ENCODE assay signal across 24 mouse cellular contexts in the genomic region with DNA sequence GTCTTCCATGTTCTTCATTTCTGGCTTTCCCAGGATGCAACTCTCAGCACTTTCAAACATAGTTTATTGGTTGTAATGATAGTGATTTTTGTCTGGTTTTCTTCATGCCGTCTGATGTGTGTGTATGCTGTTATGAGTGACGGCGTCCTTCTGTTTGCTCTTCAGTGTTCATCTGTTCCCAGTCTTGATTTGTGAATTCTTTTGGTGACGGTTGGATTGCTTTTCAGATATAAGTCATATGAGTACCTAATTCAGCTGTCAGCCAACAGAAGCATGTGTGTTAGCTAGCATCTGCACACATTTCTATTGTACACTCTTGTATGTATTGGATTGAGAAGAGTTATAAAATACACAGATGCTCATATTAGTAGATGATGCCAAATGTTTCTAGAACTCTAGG. TPM values are rescaled to one million over a fixed set of nuclear protein-coding genes. Genes with fewer than 3 reads are reported as not detected.
A peak's percentile ranks its signal among the peaks of the same experiment; 100 is the strongest.
DNase-seq lines count a peak whose midpoint lies in the region; ATAC-seq and TF ChIP-seq lines count a peak whose summit lies in the region.
"Had no signal": no experiment of that assay in that cellular context is flagged by ENCODE, and none has a peak within 500 bp of the region (broad histone marks: within the 10 kb centered on the region; RNA-seq: fewer than 3 reads in every experiment).

No protein-coding gene starts in this region.

- no peak overlapping the region for H3K4me3 ChIP-seq in forebrain, embryonic 14.5 days (ENCODE audit: low read depth, low read length)
- no peak overlapping the region for H3K4me3 ChIP-seq in forebrain, embryonic 10.5 days
- H3K4me3 ChIP-seq in layer of hippocampus, adult 2 months, result no peak overlapping the region
- H3K4me3 ChIP-seq: embryonic facial prominence, embryonic 10.5 days; embryonic facial prominence, embryonic 12.5 days; forebrain, embryonic 13.5 days had no signal

- no peaks in the 10 kb centered on the region for H3K4me1 ChIP-seq in forebrain, embryonic 14.5 days (ENCODE audit: control insufficient read depth, insufficient read depth, low read length)
- H3K4me1 ChIP-seq in forebrain, embryonic 10.5 days, result no peaks in the 10 kb centered on the region
- H3K4me1 ChIP-seq: embryonic facial prominence, embryonic 10.5 days; embryonic facial prominence, embryonic 12.5 days; forebrain, embryonic 13.5 days had no signal

- H3K27me3 ChIP-seq in forebrain, embryonic 14.5 days (replicated peaks; ENCODE audit: control insufficient read depth, insufficient read depth, low read length), result no peaks in the 10 kb centered on the region
- H3K27me3 ChIP-seq in forebrain, embryonic 10.5 days (ENCODE audit: poor library complexity, severe bottlenecking), result no peaks in the 10 kb centered on the region
- H3K27me3 ChIP-seq: CH12.LX; embryonic facial prominence, embryonic 12.5 days; forebrain, embryonic 13.5 days; Patski had no signal

- no peaks in the 10 kb centered on the region for H3K9me3 ChIP-seq in forebrain, embryonic 14.5 days (replicated peaks; ENCODE audit: control insufficient read depth, low read length)
- no peaks in the 10 kb centered on the region for H3K9me3 ChIP-seq in forebrain, embryonic 10.5 days
- H3K9me3 ChIP-seq: embryonic facial prominence, embryonic 10.5 days; embryonic facial prominence, embryonic 12.5 days; forebrain, embryonic 13.5 days; G1E had no signal

- peaks cover 85% of the 10 kb centered on the region for H3K36me3 ChIP-seq in forebrain, embryonic 14.5 days (ENCODE audit: control insufficient read depth, insufficient read depth, low read length)
- H3K36me3 ChIP-seq in forebrain, embryonic 10.5 days (replicated peaks), result peaks cover 100% of the 10 kb centered on the region

- no peak overlapping the region for H3K4me2 ChIP-seq in forebrain, embryonic 14.5 days (ENCODE audit: low read length)
- H3K4me2 ChIP-seq: embryonic facial prominence, embryonic 12.5 days; forebrain, embryonic 13.5 days had no signal

- no peak overlapping the region for H3K9ac ChIP-seq in forebrain, embryonic 14.5 days (ENCODE audit: low read length)
- H3K9ac ChIP-seq: embryonic facial prominence, embryonic 12.5 days; forebrain, embryonic 13.5 days had no signal

- H3K27ac ChIP-seq in forebrain, embryonic 14.5 days (ENCODE audit: low read depth, low read length), result no peak overlapping the region
- H3K27ac ChIP-seq in forebrain, embryonic 10.5 days, result no peak overlapping the region
- H3K27ac ChIP-seq in layer of hippocampus, adult 2 months, result peak overlapping the region; percentile 53
- H3K27ac ChIP-seq: embryonic facial prominence, embryonic 10.5 days; embryonic facial prominence, embryonic 12.5 days; forebrain, embryonic 13.5 days had no signal

- no peak for TF ChIP-seq CTCF in layer of hippocampus, adult 2 months (conservative IDR thresholded peaks at IDR 0.05)

- no peak for ATAC-seq in forebrain, embryonic 14.5 days
- ATAC-seq: activated CD4-positive, CD25-positive, alpha-beta regulatory T cell, adult 4 months; CD4-positive, CD25-positive, alpha-beta regulatory T cell, adult 4 months; forebrain, embryonic 13.5 days; forebrain, embryonic 16.5 days; Patski had no signal

- WGBS in forebrain, embryonic 14.5 days, result 88% methylated on average over 4 of the region's 4 CpGs
- WGBS in forebrain, embryonic 10.5 days, result 96% methylated on average over 4 of the region's 4 CpGs

- peak; percentile 18 for DNase-seq in forebrain, embryonic 14.5 days (ENCODE audit: low spot score)
- no peak for DNase-seq in forebrain, embryonic 10.5 days (ENCODE audit: extremely low spot score, low spot score)
- peak in 1 of 2 experiments; percentile 61 for DNase-seq in layer of hippocampus, adult 2 months (ENCODE audit: low spot score in 2 of 2)
- no peak for DNase-seq in layer of hippocampus, postnatal 36 days
- DNase-seq in layer of hippocampus, adult 9-11 months, result peak; percentile 65
- DNase-seq in layer of hippocampus, postnatal 25 days (ENCODE audit: extremely low spot score in 1 of 2, low spot score in 1 of 2), result no peak
- DNase-seq: adrenal gland, adult 8-10 months; adrenal gland, postnatal 14 days; adrenal gland, postnatal 36 days; B cell, adult 2 months; cerebellum, adult 11-12 months; cerebellum, adult 2 months; cerebellum, adult 9-10 months; cerebellum, postnatal 10 days; cerebellum, postnatal 25 days had no signal

RNA-seq across cellular contexts. Expression of gene Cspg5, which starts 19.3 kb away (rescaled TPM):
- 49.3 and 64.2 TPM in 2 replicates for polyA plus RNA-seq in forebrain, embryonic 14.5 days (2014; fragmentation: Nextera tagmentation; extraction: Ambion mirVana)
- polyA plus RNA-seq in forebrain, embryonic 10.5 days (2016; fragmentation: Nextera tagmentation; extraction: Ambion mirVana), result 5.4 and 6.3 TPM in 2 replicates
- total RNA-seq in layer of hippocampus, adult 2 months (2021), result 100 to 1,000 TPM; 277 to 278 TPM
- 100 to 1,000 TPM; 274 to 279 TPM for total RNA-seq in layer of hippocampus, postnatal 36 days (2021)
- 100 to 1,000 TPM; 307 to 311 TPM for total RNA-seq in layer of hippocampus, postnatal 25 days (2021)

Comparison
In these comparisons a context has a peak if more than half of its experiments do, and no peak if none do; other contexts are left out.
1. DNase-seq: peak in forebrain, embryonic 14.5 days (single experiment) and layer of hippocampus, adult 9-11 months (single experiment); none in forebrain, embryonic 10.5 days (single experiment), layer of hippocampus, postnatal 36 days (0 of 2) and layer of hippocampus, postnatal 25 days (0 of 2).